In genomic region chr15:25495926-25496644, GRCm38 (mm10) we compare ENCODE assay signal across 16 mouse cellular contexts.
DNase-seq lines count a peak whose midpoint lies in the region; ATAC-seq and TF ChIP-seq lines count a peak whose summit lies in the region.
"Had no signal": no experiment of that assay in that cellular context is flagged by ENCODE, and none has a peak within 500 bp of the region (broad histone marks: within the 10 kb centered on the region; RNA-seq: fewer than 3 reads in every experiment).

No protein-coding gene starts in this region.

- no peak overlapping the region for H3K27ac ChIP-seq in heart, embryonic 13.5 days (replicated peaks)
- H3K27ac ChIP-seq in kidney, postnatal 0 days, result no peak overlapping the region
- no peak overlapping the region for H3K27ac ChIP-seq in liver, embryonic 16.5 days (ENCODE audit: low read length)
- H3K27ac ChIP-seq: embryonic facial prominence, embryonic 10.5 days; limb, embryonic 15.5 days had no signal

- ATAC-seq in heart, embryonic 13.5 days (ENCODE audit: extremely low read depth, insufficient number of reproducible peaks, low FRiP score, low TSS enrichment), result no peak
- ATAC-seq in kidney, postnatal 0 days (replicated peaks; ENCODE audit: low FRiP score, low read depth), result no peak
- ATAC-seq in liver, embryonic 16.5 days (ENCODE audit: low read depth), result peak; percentile 21; the same call in 1 of the 2 replicates

- H3K27me3 ChIP-seq in heart, embryonic 13.5 days (replicated peaks), result peaks cover 8% of the 10 kb centered on the region
- H3K27me3 ChIP-seq in kidney, postnatal 0 days (ENCODE audit: insufficient read depth, low read length), result no peaks in the 10 kb centered on the region
- H3K27me3 ChIP-seq in C2C12 (ENCODE audit: control insufficient read depth, insufficient read depth, insufficient read length), result no peaks in the 10 kb centered on the region
- no peaks in the 10 kb centered on the region for H3K27me3 ChIP-seq in liver, embryonic 16.5 days (ENCODE audit: control insufficient read depth, insufficient read depth, low read depth, low read length)
- H3K27me3 ChIP-seq: limb, embryonic 15.5 days had no signal

- no peaks in the 10 kb centered on the region for H3K79me2 ChIP-seq in C2C12 (ENCODE audit: control insufficient read depth, insufficient read depth)

- 50% methylated on average over 7 of the region's 7 CpGs for WGBS in heart, embryonic 13.5 days
- 25% methylated on average over 7 of the region's 7 CpGs for WGBS in kidney, postnatal 0 days
- WGBS in liver, embryonic 16.5 days (ENCODE audit: insufficient replicate concordance), result 23% methylated on average over 7 of the region's 7 CpGs

- peak; percentile 36; the same call in 1 of the 2 replicates for TF ChIP-seq CTCF in kidney, postnatal 0 days (IDR thresholded peaks at IDR 0.05; ENCODE audit: low read depth)
- TF ChIP-seq CTCF in C2C12 (IDR thresholded peaks at IDR 0.05; ENCODE audit: control insufficient read depth, insufficient read depth, insufficient read length), result no peak

- H3K79me3 ChIP-seq in C2C12 (ENCODE audit: low read depth), result no peaks in the 10 kb centered on the region

- H3ac ChIP-seq in C2C12 (ENCODE audit: control insufficient read depth, insufficient read length, low read depth), result no peak overlapping the region

- 0 out of 2 replicates have a peak overlapping the region, but pooled peaks have one; percentile 3 for H3K4me2 ChIP-seq in heart, embryonic 13.5 days
- H3K4me2 ChIP-seq in kidney, postnatal 0 days (ENCODE audit: low read length), result no peak overlapping the region
- H3K4me2 ChIP-seq in liver, embryonic 16.5 days (ENCODE audit: low read depth, low read length), result no peak overlapping the region
- H3K4me2 ChIP-seq: limb, embryonic 15.5 days; midbrain, embryonic 11.5 days had no signal

- H3K9ac ChIP-seq in heart, embryonic 13.5 days, result no peak overlapping the region
- H3K9ac ChIP-seq in kidney, postnatal 0 days (ENCODE audit: low read depth, low read length), result no peak overlapping the region
- no peak overlapping the region for H3K9ac ChIP-seq in liver, embryonic 16.5 days (ENCODE audit: low read depth, low read length)
- H3K9ac ChIP-seq: limb, embryonic 15.5 days had no signal

- H3K4me3 ChIP-seq in heart, embryonic 13.5 days, result no peak overlapping the region
- H3K4me3 ChIP-seq in kidney, postnatal 0 days (replicated peaks; ENCODE audit: low read depth, low read length), result no peak overlapping the region
- no peak overlapping the region for H3K4me3 ChIP-seq in C2C12 (ENCODE audit: insufficient read depth, poor library complexity, severe bottlenecking)
- no peak overlapping the region for H3K4me3 ChIP-seq in liver, embryonic 16.5 days (ENCODE audit: low read depth, low read length)
- H3K4me3 ChIP-seq: embryonic facial prominence, embryonic 10.5 days; limb, embryonic 15.5 days had no signal

- no peaks in the 10 kb centered on the region for H3K9me3 ChIP-seq in heart, embryonic 13.5 days
- H3K9me3 ChIP-seq in kidney, postnatal 0 days (replicated peaks; ENCODE audit: low read length), result no peaks in the 10 kb centered on the region
- no peaks in the 10 kb centered on the region for H3K9me3 ChIP-seq in liver, embryonic 16.5 days (replicated peaks; ENCODE audit: control insufficient read depth, low read length)
- H3K9me3 ChIP-seq: embryonic facial prominence, embryonic 10.5 days; limb, embryonic 15.5 days had no signal

- no peaks in the 10 kb centered on the region for H3K36me3 ChIP-seq in heart, embryonic 13.5 days
- no peaks in the 10 kb centered on the region for H3K36me3 ChIP-seq in kidney, postnatal 0 days (ENCODE audit: insufficient read depth, low read length)
- no peaks in the 10 kb centered on the region for H3K36me3 ChIP-seq in C2C12 (ENCODE audit: control insufficient read depth, insufficient read depth)
- no peaks in the 10 kb centered on the region for H3K36me3 ChIP-seq in liver, embryonic 16.5 days (ENCODE audit: control insufficient read depth, insufficient read depth)
- H3K36me3 ChIP-seq: embryonic facial prominence, embryonic 10.5 days; limb, embryonic 15.5 days had no signal

- no peak for DNase-seq in heart, adult 8-10 months (ENCODE audit: low spot score)
- peak; percentile 33 for DNase-seq in kidney, postnatal 0 days (ENCODE audit: low spot score)
- no peak for DNase-seq in kidney, postnatal 10 days
- no peak for DNase-seq in thymus, postnatal 10 days (ENCODE audit: low spot score in 2 of 2)
- DNase-seq: B cell, adult 2 months; cerebellum, adult 2 months; kidney, adult 8-10 months; lung, postnatal 36 days; right cerebral cortex, postnatal 25 days; thymus, postnatal 4 days had no signal

- H3K4me1 ChIP-seq in heart, embryonic 13.5 days, result no peaks in the 10 kb centered on the region
- no peaks in the 10 kb centered on the region for H3K4me1 ChIP-seq in kidney, postnatal 0 days (replicated peaks; ENCODE audit: insufficient read depth, low read length)
- no peaks in the 10 kb centered on the region; the same call in 1 of the 2 replicates for H3K4me1 ChIP-seq in liver, embryonic 16.5 days (ENCODE audit: control insufficient read depth, low read depth, low read length)

TF ChIP-seq in C2C12, 6 proteins besides CTCF, POLR2A, EP300 and RAD21:
- TF ChIP-seq MYOG (IDR thresholded peaks at IDR 0.05; ENCODE audit: control insufficient read depth, extremely low read depth, insufficient read length), result no peak
- no peak for TF ChIP-seq MAX (IDR thresholded peaks at IDR 0.05)
- peak; percentile 77 for TF ChIP-seq CEBPB (IDR thresholded peaks at IDR 0.05; ENCODE audit: low read depth)
- TF ChIP-seq MYOD1 (IDR thresholded peaks at IDR 0.05; ENCODE audit: control insufficient read depth, insufficient read length, low read depth), result no peak
